Mouse (Mus musculus) thymus, postnatal 10 days (tissue): ENCODE measurements around the gene Slc25a33.

ENCODE experiments used
- DNase-seq, 2 experiments: peaks; one replicate each; pipeline ENCODE4 v3.0.0; 2021; ENCODE audit warnings: low spot score in 2 of 2

The Slc25a33 gene

DNA sequence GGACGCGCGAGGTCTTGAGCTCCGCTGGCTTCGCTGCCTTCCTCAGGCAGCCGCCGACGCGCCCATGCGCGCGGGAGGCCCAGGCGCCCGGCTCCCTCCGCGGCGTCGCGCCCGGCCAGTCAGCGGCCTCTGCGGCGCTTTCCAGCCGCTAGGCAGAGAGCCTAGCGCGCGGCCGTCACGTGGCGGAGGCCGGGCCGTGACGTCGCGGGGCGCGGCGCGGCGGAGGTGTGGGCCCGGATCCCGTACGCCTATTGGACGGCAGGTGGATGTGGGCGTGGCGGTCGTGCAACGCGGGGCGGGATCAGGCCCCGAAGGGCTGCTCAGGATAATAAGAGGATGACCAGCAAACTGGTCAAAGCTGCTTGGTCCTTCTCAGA, at the start of gene Slc25a33:
Gene Slc25a33, minus strand, starts transcription at position 184 of the 377 bp plus-strand sequence.
- DNase-seq = peak; percentile 78 to 82

DNA sequence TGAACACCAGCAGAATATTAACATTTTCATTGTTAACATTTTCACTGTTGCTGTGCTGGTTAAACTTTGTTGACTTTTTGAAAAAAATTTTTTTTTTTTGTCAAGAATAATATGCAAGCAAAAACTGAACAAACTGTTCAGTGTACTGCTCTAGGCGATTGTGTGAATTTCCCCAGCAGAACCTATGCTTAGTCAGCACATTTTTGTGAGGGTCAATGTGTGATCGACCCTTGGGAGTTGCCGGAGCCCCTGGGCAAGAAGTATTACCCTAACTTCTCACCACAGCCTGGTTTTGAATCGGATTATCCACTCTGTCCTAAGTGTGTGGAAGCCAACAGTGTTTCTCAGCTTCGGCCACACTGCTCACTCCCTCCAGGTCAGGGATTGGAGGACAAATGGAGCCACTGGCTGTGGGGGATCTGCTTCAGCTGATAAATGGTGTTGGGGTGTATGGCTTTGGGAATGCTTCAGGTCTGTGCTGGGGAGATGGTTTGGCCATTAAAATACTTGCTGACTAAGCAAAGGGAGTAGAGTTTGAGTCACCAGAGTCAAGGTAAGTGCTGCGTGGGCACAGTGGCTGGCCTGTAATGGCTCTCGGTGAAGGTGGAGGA, 48.6 kb upstream of the Slc25a33 start:
- DNase-seq = no peak

DNA sequence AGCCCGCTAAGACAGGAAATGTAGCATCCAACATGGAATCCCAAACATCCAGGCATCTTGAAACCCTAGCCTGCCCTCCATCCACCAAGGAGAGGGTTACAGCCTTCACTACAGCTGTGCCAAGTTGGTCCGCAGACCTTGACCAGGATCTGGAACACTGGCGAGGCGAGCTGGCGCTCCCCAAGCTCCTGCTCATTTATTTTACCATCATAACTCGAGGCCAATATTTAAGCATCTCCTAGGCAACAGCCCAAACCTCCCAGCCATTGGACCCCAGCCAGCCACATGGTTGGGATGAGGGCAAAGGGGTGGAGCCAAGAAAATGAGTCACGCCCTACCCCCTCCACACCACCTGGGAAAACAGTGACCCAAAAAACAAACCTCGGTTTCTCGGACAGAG, 48.0 kb upstream of the Slc25a33 start:
- DNase-seq = no peak

DNA sequence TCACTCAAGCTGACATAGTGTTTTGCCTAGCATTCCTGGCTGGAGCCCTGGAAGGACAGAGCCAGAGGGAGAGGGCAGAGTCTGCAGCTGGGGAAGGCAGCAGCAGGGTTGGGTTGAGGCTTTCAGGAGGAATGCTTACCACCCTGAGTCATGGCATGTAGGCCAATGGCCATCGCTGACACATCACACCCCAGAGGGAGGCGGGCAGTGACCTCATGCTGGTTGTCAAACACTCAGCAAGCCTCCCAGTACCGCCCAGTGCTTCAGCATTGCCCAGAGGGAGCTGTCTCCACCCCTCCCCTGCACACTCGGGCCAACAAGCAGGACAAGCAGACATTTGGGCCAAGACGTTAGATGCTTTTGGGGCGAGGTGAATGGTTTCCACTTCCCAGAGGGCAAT, 46.5 kb upstream of the Slc25a33 start:
- DNase-seq = no peak

DNA sequence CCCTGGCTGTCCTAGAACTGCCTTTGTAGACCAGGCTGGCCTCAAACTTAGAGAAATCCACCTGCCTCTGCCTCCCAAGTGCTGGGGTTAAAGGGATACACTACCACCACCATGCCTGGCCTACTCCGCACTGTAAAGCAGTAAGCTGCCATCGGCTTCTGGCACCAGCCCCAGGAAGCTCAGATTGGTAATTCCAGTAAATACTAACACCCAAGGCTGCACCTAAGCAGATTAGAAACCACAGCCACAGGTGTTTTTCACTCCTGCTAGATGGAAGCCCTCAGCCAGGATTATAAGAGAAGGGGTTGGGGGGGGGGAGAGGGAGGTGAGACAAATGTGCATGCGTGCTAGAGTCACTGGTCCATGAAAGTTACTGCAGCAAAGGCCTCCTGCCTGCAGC, 45.1 kb upstream of the Slc25a33 start:
- no peak for DNase-seq

DNA sequence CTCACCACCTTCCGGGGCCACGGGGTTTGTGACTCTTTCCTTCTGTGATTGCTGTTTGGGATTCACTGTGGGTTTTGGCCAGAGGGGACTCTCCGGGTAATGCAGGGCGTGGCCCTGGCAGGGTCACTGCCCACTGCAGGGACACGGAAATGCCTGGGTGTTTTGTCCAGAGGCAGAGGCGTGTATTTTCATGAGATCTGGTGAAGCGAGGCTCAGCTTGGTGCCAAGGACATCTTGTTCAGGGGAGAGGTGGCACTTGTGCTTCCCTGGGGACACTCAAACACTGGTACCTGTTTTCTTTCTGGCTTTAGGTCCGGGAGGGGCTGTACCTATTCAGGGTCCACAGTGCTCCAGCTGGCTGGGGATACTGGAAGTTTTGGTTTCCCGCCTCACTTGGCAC, 42.5 kb upstream of the Slc25a33 start:
- DNase-seq = no peak

DNA sequence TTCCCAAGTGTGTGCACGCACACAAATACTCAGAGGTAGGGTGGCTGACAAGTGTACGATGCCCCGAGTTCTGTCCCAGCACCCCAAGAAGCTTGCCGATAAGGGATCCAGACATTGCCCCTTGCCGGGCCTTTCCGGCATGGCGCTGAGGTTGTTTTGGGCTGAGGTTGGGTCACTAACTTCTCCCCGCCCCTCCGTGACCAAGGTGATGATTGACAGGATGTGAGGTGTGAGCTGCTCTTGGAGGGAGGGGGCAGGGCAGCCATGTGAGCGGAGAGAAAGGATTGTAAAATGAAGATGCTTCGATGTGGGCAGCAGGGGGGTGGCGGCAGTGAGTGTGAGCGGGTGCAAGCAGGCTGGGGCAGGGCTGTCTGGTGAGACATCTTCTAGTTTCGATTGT, 41.5 kb upstream of the Slc25a33 start:
- DNase-seq = no peak

DNA sequence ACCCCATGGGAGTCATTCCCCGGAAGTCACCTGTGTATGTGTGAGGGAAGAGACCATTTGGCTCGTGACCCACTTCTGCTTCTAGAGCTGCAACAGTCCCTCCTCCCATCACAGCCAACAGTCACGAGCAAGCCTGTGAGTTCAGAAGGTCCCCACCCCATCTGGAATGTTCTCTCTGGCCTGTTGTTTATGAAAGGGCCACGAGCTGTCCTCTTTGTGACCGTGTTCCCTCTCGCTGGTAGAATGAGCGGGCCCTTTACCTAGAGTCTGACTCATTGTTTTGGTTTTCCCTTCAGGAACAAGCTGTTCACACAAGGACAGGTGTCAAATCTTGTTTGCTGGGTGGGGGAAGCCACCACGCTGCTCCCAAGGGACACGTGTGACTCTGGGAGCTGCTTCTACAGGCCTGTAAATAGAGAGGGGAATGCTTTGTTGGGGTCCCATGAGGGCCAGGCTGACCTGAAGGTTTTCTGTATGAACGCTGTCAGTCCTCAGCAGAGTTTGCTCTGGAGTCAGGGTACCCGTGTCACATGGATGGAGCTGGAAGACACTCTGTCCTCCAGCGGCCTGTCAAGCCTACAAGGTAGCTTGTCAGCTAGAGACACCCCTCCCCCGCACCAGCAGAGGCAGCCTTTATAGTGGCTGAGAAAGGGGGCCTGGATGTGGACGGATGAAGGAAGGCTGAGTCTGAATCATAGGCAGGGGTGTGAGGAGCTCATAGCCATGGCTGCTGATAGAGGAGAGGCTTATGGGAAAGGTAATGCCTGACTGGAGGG, 39.5 kb upstream of the Slc25a33 start:
- no peak for DNase-seq

DNA sequence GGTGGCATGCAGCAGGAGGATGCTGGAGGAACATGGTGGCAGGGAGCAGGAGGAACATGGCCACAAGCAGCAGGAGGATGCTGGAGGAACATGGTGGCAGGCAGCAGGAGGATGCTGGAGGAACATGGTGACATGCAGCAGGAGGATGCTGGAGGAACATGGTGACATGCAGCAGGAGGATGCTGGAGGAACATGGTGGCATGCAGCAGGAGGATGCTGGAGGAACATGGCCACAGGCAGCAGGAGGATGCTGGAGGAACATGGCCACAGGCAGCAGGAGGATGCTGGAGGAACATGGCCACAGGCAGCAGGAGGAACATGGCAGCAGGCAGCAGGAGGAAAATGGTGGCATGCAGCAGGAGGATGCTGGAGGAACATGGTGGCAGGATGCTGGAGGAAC, 36.3 kb upstream of the Slc25a33 start:
- DNase-seq = peak; percentile 35 to 58

DNA sequence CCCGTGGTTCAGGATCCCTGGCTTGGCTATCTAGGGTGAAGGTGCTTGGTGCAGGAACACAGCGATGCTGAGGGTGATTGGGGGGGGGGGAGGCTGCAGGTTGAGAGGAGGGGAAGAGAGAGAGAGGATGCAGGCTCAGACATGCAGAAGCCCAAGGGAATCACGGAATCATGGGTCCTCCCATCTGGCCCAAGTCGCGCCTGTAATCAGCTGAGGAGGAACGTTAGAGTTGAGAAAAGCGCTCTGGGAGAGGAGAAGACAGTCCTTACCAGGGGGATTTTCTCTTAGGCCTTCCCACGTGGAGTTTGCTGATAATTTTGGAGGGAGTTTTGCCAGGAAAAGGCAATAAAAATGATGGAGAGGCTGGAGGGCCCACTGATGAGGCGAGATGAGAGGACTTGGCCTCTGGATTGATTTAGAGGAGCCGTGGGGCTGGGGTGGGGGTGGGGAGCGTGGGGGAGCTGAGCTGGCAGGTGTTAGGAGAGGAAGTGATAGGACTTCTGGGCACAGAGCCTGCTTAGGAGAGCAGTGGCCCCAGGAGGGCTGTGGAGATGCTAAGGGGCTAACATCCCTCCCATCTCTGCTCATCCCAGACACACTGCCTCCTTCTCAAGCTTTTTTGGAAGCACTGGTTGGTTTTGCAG, 34.6 kb upstream of the Slc25a33 start:
- no peak for DNase-seq

DNA sequence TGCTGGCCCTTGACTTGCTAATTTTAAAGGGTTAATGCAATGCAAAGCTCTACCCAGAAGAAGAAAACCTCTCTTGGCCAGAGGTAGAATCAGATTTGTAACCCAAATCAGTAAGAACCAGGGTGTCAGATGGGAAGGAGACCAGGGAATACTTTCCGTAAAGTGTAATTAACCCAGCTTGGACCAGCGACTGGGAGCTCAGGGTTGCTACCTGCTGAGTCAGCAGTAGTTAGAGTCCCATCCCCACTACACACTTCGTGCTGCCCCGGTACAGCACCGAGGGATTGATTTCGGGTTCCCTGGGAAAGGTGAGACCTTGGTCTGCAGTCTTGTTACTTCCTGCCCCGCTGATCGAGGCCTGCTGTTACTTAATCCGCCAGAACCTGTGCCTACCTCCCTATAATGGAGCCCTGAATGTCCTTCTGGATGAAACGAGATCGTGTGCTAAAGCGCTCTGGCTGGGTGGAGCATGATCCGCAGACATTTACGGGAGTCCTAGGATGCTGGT, 34.0 kb upstream of the Slc25a33 start:
- DNase-seq = no peak

DNA sequence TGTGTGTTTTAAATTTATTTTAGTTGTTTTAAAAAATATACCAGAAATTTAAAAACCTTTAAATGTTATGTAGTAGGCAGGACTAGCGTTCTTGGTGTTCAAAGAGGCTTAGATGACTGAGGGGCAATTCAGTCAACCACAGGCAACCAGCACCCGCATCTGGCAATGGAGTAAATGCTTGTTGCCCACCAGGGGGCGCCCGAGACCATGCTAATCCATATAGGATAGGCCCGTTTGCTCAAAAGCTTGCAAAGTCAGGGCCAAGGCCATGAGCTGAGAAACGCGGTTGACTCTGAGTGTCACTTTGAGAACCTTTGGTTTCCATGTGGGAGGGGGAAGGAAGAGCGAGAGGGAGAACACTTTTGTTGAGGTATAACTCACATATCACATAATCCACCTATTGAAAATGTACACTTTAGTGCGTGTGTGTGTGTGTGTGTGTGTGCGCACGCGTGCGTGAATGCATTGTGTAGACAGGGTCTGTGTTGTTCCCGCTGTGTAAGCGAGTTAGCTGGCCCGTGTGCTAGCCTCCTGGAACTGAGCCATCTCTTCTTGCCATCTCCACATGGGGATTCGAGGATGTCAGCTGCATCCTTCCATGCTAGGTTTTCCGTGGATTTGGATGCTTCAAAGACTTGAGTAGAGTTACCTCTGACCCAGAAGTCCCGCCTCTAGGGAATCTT, 32.8 kb upstream of the Slc25a33 start:
- peak; percentile 68 to 97 for DNase-seq

DNA sequence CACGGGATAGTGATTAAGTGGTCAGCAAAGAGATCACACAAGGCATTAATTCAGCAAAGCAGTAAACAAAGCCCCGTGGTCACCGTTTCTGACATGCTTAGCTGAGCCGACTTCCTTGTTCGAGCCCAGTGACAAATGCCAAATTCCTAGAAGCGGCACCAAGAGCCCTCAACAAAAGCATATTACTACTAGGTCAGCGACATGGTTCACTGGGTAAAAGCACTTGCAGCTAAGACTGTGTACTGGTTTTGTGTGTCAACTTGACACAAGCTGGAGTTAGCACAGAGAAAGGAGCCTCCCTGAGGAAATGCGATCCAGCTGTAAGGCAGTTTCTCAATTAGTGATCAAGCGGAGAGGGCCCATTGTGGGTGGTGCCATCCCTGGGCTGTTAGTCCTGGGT, 28.2 kb upstream of the Slc25a33 start:
- DNase-seq = no peak

DNA sequence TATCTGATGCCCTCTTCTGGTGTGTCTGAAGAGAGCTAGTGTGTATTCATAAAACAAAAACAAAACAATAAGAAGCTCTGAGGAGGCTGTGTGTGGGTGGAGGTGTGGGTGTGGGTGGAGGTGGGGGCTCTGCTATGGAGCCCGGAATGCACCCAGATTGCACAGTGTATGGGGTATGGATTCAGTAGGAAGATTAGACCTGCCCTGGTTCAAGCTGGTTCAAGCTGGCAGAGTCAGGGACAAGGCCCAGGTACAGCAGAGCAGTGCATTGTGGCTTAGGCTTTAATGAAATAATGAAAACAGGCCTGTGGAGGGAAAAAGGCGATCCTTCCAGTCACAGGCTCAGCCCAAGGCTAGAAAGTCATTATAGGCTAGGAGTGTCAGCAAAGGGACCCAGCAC, 26.5 kb upstream of the Slc25a33 start:
- DNase-seq = no peak

DNA sequence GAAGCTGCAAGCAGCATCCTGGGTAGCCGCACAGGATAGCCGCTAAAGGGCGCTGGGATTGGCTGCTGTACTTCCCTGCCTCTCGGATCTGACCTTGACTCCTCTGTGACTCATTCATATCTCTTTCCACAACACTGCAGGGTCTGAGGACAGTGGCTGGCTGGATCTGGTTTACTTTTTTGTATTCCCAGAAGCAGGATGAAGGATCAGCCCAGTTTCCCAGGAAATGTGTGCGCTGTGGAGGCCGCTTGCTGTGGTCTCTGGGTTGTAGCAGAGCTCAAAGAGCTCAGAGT, 26.0 kb upstream of the Slc25a33 start:
- DNase-seq = no peak

DNA sequence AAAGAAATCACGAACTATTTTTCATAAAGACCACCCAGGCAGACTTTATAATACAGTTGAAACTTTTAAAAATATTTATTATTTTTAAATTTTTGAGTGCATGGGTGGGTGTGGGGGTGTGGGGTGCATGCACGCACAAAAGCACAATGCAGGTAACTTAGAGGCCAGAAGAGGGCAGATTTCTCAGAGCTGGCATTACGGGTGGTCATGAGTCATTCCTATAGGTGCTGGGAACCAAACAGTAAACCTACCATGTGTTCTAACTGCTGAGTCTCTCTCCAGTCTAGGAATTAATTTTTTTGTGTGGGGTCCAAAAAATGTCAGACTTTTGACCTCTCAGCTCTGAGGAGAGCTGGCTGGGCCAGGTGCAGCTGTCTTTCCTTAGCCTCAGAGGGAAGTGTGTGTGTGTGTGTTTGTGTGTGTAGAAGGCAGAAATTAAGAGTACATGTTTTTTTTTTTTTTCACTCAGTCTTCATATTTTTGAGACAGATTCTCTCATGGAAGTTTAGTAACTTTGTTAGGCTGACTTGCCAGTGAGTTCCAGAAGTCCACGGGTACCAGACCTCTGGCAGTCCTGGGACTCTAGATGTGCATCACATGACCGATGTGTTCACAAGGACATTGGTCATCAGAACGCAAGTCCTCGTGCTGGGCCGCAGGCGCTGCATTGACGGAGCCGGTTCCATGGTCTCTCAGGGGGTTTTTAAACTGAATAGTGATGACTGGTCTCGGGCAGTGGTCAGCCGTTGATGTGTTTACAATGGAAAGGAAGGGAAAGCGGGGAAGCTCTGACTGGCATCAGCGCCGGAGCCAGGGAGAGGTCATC, 25.5 kb upstream of the Slc25a33 start:
- no peak for DNase-seq

DNA sequence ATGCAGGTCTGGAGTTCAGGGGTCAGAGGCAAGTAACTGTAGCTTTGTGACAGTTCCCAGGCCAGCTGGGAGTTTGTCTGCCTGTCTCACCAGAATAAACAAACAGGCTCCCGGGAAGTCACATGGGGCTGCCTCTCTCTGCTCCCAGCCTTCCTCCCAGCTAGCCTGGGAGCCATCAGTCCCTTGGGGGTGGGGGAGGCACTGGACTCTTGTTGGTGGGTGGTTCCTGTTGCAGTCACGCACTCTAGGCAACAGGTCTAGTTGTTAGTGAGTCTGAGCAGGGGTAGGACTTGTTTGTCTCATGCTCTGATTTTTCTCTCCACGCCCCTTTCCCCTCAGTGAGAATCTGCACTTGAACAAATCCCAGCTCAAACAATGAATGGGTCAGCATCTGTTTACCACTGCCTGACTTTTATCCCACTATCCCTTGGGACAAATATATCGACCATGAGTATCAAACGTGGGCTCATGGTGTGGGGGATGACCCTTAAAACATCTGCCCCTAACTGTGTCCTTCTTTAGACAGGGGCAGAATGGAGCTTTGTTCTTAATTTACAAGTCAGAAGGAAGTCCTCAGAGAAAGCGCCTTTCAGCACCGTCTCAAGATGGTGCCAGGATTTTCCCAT, 24.7 kb upstream of the Slc25a33 start:
- DNase-seq = no peak

DNA sequence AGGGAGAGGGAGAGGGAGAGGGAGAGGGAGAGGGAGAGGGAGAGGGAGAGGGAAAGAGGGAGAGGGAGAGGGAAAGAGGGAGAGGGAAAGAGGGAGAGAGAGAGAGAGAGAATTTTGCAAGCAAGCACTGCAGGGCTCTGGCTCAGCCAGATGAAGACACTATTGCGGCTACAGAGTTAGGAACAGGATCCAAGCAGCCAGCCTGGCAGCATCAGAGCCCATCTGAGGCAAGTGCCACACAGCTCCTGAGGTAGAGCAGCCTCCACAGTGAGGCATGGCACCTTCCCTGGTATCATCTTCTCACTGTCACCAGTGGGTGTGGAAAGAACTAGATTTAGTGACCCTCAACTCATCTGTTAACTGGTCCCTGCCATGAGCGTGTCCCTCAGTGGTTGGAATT, 24.0 kb upstream of the Slc25a33 start:
- no peak for DNase-seq

DNA sequence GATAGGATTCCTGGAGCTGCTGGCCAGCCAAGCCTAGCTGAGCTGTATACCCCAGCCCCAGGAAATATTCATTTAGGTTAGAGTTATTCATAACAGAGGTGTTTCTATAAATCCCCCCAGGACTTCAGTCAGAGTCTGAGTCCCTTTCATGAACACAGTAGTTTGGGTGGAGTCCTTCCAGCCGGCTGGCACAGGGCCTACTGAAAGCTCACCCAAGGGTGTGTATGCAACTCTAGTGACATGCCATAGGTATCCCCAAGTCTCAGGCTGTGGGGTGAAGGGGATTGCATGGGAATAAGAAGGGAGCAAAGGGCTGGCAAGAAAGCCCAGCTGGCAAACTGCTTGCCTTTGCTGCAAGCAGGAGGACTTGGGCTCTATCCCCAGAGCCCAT, 23.1 kb upstream of the Slc25a33 start:
- no peak for DNase-seq

DNA sequence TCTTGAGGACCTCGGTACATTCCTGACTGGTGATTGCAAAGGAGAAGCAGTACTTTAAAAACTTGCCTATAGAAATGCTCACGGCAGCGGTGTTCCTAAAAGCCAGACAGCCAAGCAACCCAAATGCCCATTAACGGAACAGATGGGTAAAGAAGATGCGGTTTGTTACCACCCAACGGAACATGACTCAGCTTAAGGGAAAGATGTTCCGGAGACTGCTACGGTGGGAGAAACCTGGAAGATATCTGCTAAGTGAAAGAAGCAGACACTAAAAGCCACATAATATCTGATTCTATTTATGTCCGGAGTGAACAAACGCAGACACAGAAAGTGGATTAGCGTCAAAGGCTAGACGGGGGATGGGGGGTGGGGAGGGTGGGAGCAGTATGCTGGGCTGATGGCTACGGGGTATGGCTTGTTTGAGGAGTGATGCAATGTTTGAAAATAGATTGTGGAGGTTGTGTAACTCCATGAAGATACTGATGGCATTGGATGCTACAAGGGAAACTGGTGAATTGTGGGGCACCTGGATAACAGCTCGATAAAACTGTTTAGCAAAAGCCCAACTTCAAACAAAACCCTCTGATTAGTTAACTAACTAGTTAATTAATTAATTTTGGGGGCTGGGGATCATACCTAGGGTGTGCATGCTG, 22.6 kb upstream of the Slc25a33 start:
- DNase-seq = no peak

DNA sequence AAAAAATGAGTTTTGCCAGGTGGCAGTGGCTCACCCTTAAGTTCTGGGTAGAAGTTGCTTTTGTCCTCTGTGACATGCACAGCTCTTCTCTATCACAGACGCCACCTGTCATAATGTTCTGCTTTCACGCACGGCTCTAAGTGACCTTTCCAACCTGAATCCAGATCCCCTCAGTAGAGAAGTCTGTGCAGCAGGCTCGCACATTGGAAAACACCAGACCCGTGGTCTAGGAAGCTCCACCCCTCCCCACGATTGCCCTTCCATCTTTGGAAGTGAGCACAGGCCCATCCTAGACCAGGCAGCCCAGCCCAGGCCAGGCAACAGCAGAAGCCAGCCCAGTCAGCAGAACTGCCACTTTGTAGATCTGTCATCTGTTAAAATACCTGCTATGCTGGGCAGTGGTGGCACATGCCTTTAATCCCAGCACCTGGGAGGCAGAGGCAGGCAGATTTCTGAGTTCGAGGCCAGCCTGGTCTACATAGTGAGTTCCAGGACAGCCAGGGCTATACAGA, 20.9 kb upstream of the Slc25a33 start:
- no peak for DNase-seq
